Mouse (Mus musculus): ENCODE data around the gene Slc1a7. TPM values are rescaled to one million over a fixed set of nuclear protein-coding genes. Genes with fewer than 3 reads are reported as not detected.
A peak's percentile ranks its signal among the peaks of the same experiment; 100 is the strongest.

Slc1a7 gene
- polyA plus RNA-seq, 1 experiment from 2014 or later, result not detected

DNA sequence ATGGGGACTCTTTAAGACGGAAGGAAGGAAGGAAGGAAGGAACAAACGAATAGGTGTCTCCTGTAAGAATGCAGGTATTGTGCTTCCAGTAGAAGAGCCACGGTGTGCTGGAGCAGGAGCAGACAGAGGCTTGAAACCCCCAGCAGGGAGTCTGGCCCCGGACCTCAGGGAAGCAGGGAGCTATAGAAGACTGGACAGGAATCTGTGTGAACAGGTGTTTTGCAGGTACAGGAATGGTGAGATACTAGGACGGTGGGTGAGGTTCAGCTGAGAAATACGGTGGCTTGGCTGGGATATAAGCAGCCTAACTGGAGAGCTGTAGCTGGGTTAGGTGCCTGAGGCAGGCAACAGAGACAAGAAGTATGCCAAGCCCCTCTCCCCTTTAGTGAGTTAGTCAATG is 52.0 kb downstream of the Slc1a7 start:
- H3K27ac ChIP-seq (ENCODE audit: low read depth, low read length), result no peak overlapping the region
- no peaks in the 10 kb centered on the region for H3K9me3 ChIP-seq (ENCODE audit: control insufficient read depth, low read length)
- DNase-seq (ENCODE audit: low spot score), result no peak
- H3K4me1 ChIP-seq (replicated peaks; ENCODE audit: control insufficient read depth, insufficient read depth, low read length), result peaks cover 3% of the 10 kb centered on the region; the same call in 1 of the 2 replicates
- no peak for ATAC-seq (replicated peaks; ENCODE audit: low FRiP score)
- no peak overlapping the region for H3K9ac ChIP-seq (ENCODE audit: low read length)
- H3K36me3 ChIP-seq (ENCODE audit: control insufficient read depth, insufficient read depth, low read length), result no peaks in the 10 kb centered on the region
- H3K4me3 ChIP-seq (ENCODE audit: low read depth, low read length), result no peak overlapping the region
- no peak overlapping the region for H3K4me2 ChIP-seq (ENCODE audit: low read depth, low read length, severe bottlenecking)
- 86% methylated on average over 6 of the region's 6 CpGs for WGBS
- no peaks in the 10 kb centered on the region for H3K27me3 ChIP-seq (ENCODE audit: control insufficient read depth, insufficient read depth, low read length)

GRCm38 (mm10) chr4:108023186-108023585 is 55.1 kb downstream of the Slc1a7 start:
- H3K9ac ChIP-seq (ENCODE audit: low read length), result no peak overlapping the region
- H3K9me3 ChIP-seq (ENCODE audit: control insufficient read depth, low read length), result no peaks in the 10 kb centered on the region
- H3K36me3 ChIP-seq (ENCODE audit: control insufficient read depth, insufficient read depth, low read length), result no peaks in the 10 kb centered on the region
- H3K4me1 ChIP-seq (replicated peaks; ENCODE audit: control insufficient read depth, insufficient read depth, low read length), result peaks cover 5% of the 10 kb centered on the region; the same call in 1 of the 2 replicates
- ATAC-seq (replicated peaks; ENCODE audit: low FRiP score) (no peak), DNase-seq (ENCODE audit: low spot score) (no peak)
- no peaks in the 10 kb centered on the region for H3K27me3 ChIP-seq (ENCODE audit: control insufficient read depth, insufficient read depth, low read length)
- no peak overlapping the region for H3K27ac ChIP-seq (ENCODE audit: low read depth, low read length)
- no peak overlapping the region for H3K4me3 ChIP-seq (ENCODE audit: low read depth, low read length)
- H3K4me2 ChIP-seq (ENCODE audit: low read depth, low read length, severe bottlenecking), result no peak overlapping the region
- 77% methylated on average over 4 of the region's 4 CpGs for WGBS

DNA sequence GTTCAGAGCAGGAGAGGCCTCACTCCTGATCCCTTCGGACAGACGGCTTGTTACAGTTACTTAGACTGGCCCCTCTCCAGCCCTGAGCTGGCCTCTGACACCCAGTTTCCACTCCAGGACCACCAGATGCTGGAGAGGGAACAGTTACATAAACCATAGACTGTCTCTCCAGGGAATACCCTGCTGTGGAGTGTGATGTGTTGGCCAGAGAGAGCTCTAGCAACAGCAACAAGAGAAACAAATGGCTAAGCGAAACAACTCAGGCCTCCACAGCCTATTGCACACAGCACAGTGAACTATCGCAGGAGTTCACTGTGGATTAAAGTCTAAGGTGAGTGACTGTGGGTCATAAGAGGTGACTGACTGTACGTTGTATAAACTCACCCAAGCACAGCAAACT is 56.5 kb downstream of the Slc1a7 start:
- H3K27me3 ChIP-seq (ENCODE audit: control insufficient read depth, insufficient read depth, low read length), result no peaks in the 10 kb centered on the region; the same call in 1 of the 2 replicates

DNA sequence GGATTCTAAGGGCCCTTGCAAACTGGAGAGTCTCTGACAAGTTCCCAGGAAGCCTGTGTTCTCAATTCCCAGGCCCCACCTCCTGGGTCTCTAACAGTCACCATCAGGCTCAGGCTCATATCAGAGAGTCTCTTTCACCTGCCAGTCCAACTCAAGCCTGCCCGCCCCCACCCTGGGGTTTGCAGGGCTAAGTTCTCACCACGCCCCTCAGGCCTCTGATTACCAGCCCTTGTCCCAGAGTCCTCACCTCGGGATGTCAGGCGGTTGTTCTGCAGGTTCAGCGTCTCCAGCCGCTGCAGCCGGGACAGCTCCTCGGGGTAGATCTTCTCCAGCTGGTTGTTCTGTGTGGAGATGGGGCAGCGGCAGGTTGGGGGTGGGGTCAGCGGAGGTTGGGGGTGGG is 57.1 kb downstream of the Slc1a7 start:
- H3K36me3 ChIP-seq (ENCODE audit: control insufficient read depth, insufficient read depth, low read length), result no peaks in the 10 kb centered on the region
- no peak overlapping the region for H3K9ac ChIP-seq (ENCODE audit: low read length)
- no peaks in the 10 kb centered on the region for H3K9me3 ChIP-seq (ENCODE audit: control insufficient read depth, low read length)
- DNase-seq (ENCODE audit: low spot score) (peak; percentile 57), ATAC-seq (replicated peaks; ENCODE audit: low FRiP score) (no peak)
- 3% methylated on average over 10 of the region's 10 CpGs for WGBS
- H3K27ac ChIP-seq (ENCODE audit: low read depth, low read length), result no peak overlapping the region
- no peak overlapping the region for H3K4me3 ChIP-seq (ENCODE audit: low read depth, low read length)
- H3K27me3 ChIP-seq (ENCODE audit: control insufficient read depth, insufficient read depth, low read length), result peaks cover 6% of the 10 kb centered on the region
- peaks cover 3% of the 10 kb centered on the region; the same call in 1 of the 2 replicates for H3K4me1 ChIP-seq (replicated peaks; ENCODE audit: control insufficient read depth, insufficient read depth, low read length)
- H3K4me2 ChIP-seq (ENCODE audit: low read depth, low read length, severe bottlenecking), result no peak overlapping the region

More for the DNA sequence above, 56.5 kb downstream of the Slc1a7 start:
- H3K4me2 ChIP-seq (ENCODE audit: low read depth, low read length, severe bottlenecking), result no peak overlapping the region
- no peak overlapping the region for H3K9ac ChIP-seq (ENCODE audit: low read length)
- no peak for ATAC-seq (replicated peaks; ENCODE audit: low FRiP score)
- H3K27ac ChIP-seq (ENCODE audit: low read depth, low read length), result no peak overlapping the region
- 65% methylated on average over 5 of the region's 5 CpGs for WGBS
- no peaks in the 10 kb centered on the region for H3K36me3 ChIP-seq (ENCODE audit: control insufficient read depth, insufficient read depth, low read length)
- H3K4me1 ChIP-seq (replicated peaks; ENCODE audit: control insufficient read depth, insufficient read depth, low read length), result peaks cover 3% of the 10 kb centered on the region; the same call in 1 of the 2 replicates
- no peak overlapping the region for H3K4me3 ChIP-seq (ENCODE audit: low read depth, low read length)
- H3K9me3 ChIP-seq (ENCODE audit: control insufficient read depth, low read length), result no peaks in the 10 kb centered on the region
- no peak for DNase-seq (ENCODE audit: low spot score)

DNA sequence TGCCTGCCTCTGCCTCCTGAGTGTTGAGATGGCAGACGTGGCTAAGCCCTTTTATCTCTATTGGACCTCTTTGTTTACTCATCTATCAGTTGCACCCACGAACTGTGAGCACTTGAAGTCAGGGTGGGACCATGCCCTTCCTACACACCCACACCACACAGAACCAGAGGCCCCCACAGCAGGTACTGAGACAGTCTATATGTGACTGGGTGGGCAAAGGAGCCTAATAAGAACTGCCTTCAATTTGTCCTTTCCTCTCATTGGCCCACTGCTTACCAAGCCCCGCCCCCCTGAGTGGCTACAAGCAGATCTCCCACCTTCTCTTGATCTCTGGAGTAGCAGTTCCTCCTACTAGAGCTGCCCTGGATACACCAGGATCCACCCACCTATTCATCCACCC is 58.1 kb downstream of the Slc1a7 start:
- WGBS, result 35% methylated on average over 3 of the region's 3 CpGs
- DNase-seq (ENCODE audit: low spot score) (no peak), ATAC-seq (replicated peaks; ENCODE audit: low FRiP score) (no peak)
- peaks cover 3% of the 10 kb centered on the region; the same call in 1 of the 2 replicates for H3K4me1 ChIP-seq (replicated peaks; ENCODE audit: control insufficient read depth, insufficient read depth, low read length)
- no peak overlapping the region for H3K4me3 ChIP-seq (ENCODE audit: low read depth, low read length)
- no peaks in the 10 kb centered on the region for H3K9me3 ChIP-seq (ENCODE audit: control insufficient read depth, low read length)
- no peak overlapping the region for H3K4me2 ChIP-seq (ENCODE audit: low read depth, low read length, severe bottlenecking)
- peaks cover 15% of the 10 kb centered on the region for H3K27me3 ChIP-seq (ENCODE audit: control insufficient read depth, insufficient read depth, low read length)
- H3K27ac ChIP-seq (ENCODE audit: low read depth, low read length), result no peak overlapping the region
- no peak overlapping the region for H3K9ac ChIP-seq (ENCODE audit: low read length)
- H3K36me3 ChIP-seq (ENCODE audit: control insufficient read depth, insufficient read depth, low read length), result no peaks in the 10 kb centered on the region

- no peak for DNase-seq (ENCODE audit: low spot score)
- 3% methylated on average over 22 of the region's 22 CpGs for WGBS
- H3K9ac ChIP-seq (ENCODE audit: low read length), result no peak overlapping the region
- peaks cover 4% of the 10 kb centered on the region; the same call in 1 of the 2 replicates for H3K4me1 ChIP-seq (replicated peaks; ENCODE audit: control insufficient read depth, insufficient read depth, low read length)
- H3K36me3 ChIP-seq (ENCODE audit: control insufficient read depth, insufficient read depth, low read length), result no peaks in the 10 kb centered on the region
- peaks cover 37% of the 10 kb centered on the region for H3K27me3 ChIP-seq (ENCODE audit: control insufficient read depth, insufficient read depth, low read length)
- H3K9me3 ChIP-seq (ENCODE audit: control insufficient read depth, low read length), result no peaks in the 10 kb centered on the region
- H3K27ac ChIP-seq (ENCODE audit: low read depth, low read length), result no peak overlapping the region
- H3K4me2 ChIP-seq (ENCODE audit: low read depth, low read length, severe bottlenecking), result peak overlapping the region; percentile 99
- ATAC-seq (replicated peaks; ENCODE audit: low FRiP score), result no peak
- peak overlapping the region; percentile 56 for H3K4me3 ChIP-seq (ENCODE audit: low read depth, low read length)
Measured at GRCm38 (mm10) chr4:108030888-108031501, 62.9 kb downstream of the Slc1a7 start.

GRCm38 (mm10) chr4:108031502-108032351 is 63.6 kb downstream of the Slc1a7 start:
- no peaks in the 10 kb centered on the region for H3K36me3 ChIP-seq (ENCODE audit: control insufficient read depth, insufficient read depth, low read length)
- peaks cover 37% of the 10 kb centered on the region for H3K27me3 ChIP-seq (ENCODE audit: control insufficient read depth, insufficient read depth, low read length)
- H3K4me3 ChIP-seq (ENCODE audit: low read depth, low read length), result peak overlapping the region; percentile 56
- H3K9ac ChIP-seq (ENCODE audit: low read length), result peak overlapping the region; percentile 55
- H3K27ac ChIP-seq (ENCODE audit: low read depth, low read length), result no peak overlapping the region
- WGBS, result 0% methylated on average over 78 of the region's 86 CpGs
- DNase-seq (ENCODE audit: low spot score) (peak; percentile 65), ATAC-seq (replicated peaks; ENCODE audit: low FRiP score) (no peak)
- H3K9me3 ChIP-seq (ENCODE audit: control insufficient read depth, low read length), result no peaks in the 10 kb centered on the region
- H3K4me1 ChIP-seq (replicated peaks; ENCODE audit: control insufficient read depth, insufficient read depth, low read length), result peaks cover 4% of the 10 kb centered on the region; the same call in 1 of the 2 replicates
- H3K4me2 ChIP-seq (ENCODE audit: low read depth, low read length, severe bottlenecking), result peak overlapping the region; percentile 99

- Histone ChIP-seq H3K36me3 (ENCODE audit: control insufficient read depth, insufficient read depth, low read length) (no peaks in the 10 kb centered on the region), H3K27ac (ENCODE audit: low read depth, low read length) (no peak overlapping the region), H3K9ac (ENCODE audit: low read length) (no peak overlapping the region), H3K4me3 (ENCODE audit: low read depth, low read length) (peak overlapping the region; percentile 56), H3K4me2 (ENCODE audit: low read depth, low read length, severe bottlenecking) (peak overlapping the region; percentile 99), H3K27me3 (ENCODE audit: control insufficient read depth, insufficient read depth, low read length) (peaks cover 37% of the 10 kb centered on the region), H3K9me3 (ENCODE audit: control insufficient read depth, low read length) (no peaks in the 10 kb centered on the region), H3K4me1 (replicated peaks; ENCODE audit: control insufficient read depth, insufficient read depth, low read length) (peaks cover 4% of the 10 kb centered on the region; the same call in 1 of the 2 replicates)
- DNase-seq (ENCODE audit: low spot score), result no peak
- WGBS, result 36% methylated on average over 11 of the region's 11 CpGs
- no peak for ATAC-seq (replicated peaks; ENCODE audit: low FRiP score)
Measured at GRCm38 (mm10) chr4:108032352-108032849, 64.3 kb downstream of the Slc1a7 start.
